Mouse (Mus musculus): ENCODE results near the gene Dzank1.

GRCm38 (mm10) chr2:144465876-144466575 is 61.2 kb downstream of the Dzank1 start:
- no peak for TF ChIP-seq USF1 (IDR thresholded peaks at IDR 0.05; ENCODE audit: low read depth)
- no peak for TF ChIP-seq CTCF (IDR thresholded peaks at IDR 0.05; ENCODE audit: control insufficient read depth, insufficient read depth, insufficient read length)
- no peak for TF ChIP-seq MAX (IDR thresholded peaks at IDR 0.05)
- no peak for TF ChIP-seq MYOG (IDR thresholded peaks at IDR 0.05; ENCODE audit: control insufficient read depth, extremely low read depth, insufficient read length)
- no peak for TF ChIP-seq CEBPB (IDR thresholded peaks at IDR 0.05; ENCODE audit: low read depth)
- no peak for TF ChIP-seq MYOD1 (IDR thresholded peaks at IDR 0.05; ENCODE audit: control insufficient read depth, insufficient read length, low read depth)

Measured in C2C12 (cell line).